Comparison of ENCODE assay signal across 13 mouse cellular contexts in genomic region chr8:79059361-79059760, GRCm38 (mm10). TPM values are rescaled to one million over a fixed set of nuclear protein-coding genes. Genes with fewer than 3 reads are reported as not detected.
DNase-seq lines count a peak whose midpoint lies in the region; ATAC-seq and TF ChIP-seq lines count a peak whose summit lies in the region.
"Had no signal": no experiment of that assay in that cellular context is flagged by ENCODE, and none has a peak within 500 bp of the region (broad histone marks: within the 10 kb centered on the region; RNA-seq: fewer than 3 reads in every experiment).

No protein-coding gene starts in this region.

- dilution Hi-C loops in CH12.LX (cut with MboI; ENCODE audit: extremely low pct_ligation_motif_present, extremely low pct_unique_long_range_greater_than_20kb, low sequenced_read_pairs) = no loop called here

- H3K9me3 ChIP-seq in CH12.LX (replicated peaks; ENCODE audit: low read length) = no peaks in the 10 kb centered on the region
- H3K9me3 ChIP-seq: hindbrain, embryonic 12.5 days; midbrain, embryonic 13.5 days had no signal

- TF ChIP-seq RAD21 in CH12.LX (IDR thresholded peaks at IDR 0.05; ENCODE audit: low read depth, low read length) = no peak; the same call in 1 of the 2 replicates

- peak; percentile 26 for DNase-seq in kidney, adult 2 months
- no peak for DNase-seq in kidney, postnatal 4 days
- DNase-seq in CH12.LX (ENCODE audit: extremely low read depth) = peak; percentile 20
- no peak for DNase-seq in gastrocnemius, postnatal 10 days
- DNase-seq: cerebellum, adult 2 months had no signal

- no peak for TF ChIP-seq EP300 in CH12.LX (IDR thresholded peaks at IDR 0.05; ENCODE audit: low read length)

- TF ChIP-seq CTCF in kidney, adult 2 months (conservative IDR thresholded peaks at IDR 0.05; ENCODE audit: insufficient read depth, insufficient read length, low read depth, low read length) = no peak
- 0 out of 4 replicates have a peak, but pooled peaks of 1 of the 2 experiments have one; percentile 3 for TF ChIP-seq CTCF in CH12.LX (conservative IDR thresholded peaks at IDR 0.05 in 1 of 2, IDR thresholded peaks at IDR 0.05 in 1 of 2; ENCODE audit: low read depth in 2 of 2, low read length in 2 of 2)

- 61% methylated on average over 4 of the region's 4 CpGs for WGBS in kidney, adult 2 months

- H3K79me2 ChIP-seq in CH12.LX (replicated peaks; ENCODE audit: control insufficient read depth, extremely low read depth, insufficient read depth, poor library complexity, severe bottlenecking) = peaks cover 41% of the 10 kb centered on the region

- in situ Hi-C loops in CH12.LX (cut with MboI; ENCODE audit: low pct_ligation_motif_present, low pct_unique_long_range_greater_than_20kb, low sequenced_read_pairs) = no loop called here

- TF ChIP-seq POLR2A in kidney, adult 2 months (IDR thresholded peaks at IDR 0.05; ENCODE audit: low read depth, low read length) = no peak
- no peak for TF ChIP-seq POLR2A in CH12.LX (IDR thresholded peaks at IDR 0.05; ENCODE audit: low read depth, low read length)

- H3K27me3 ChIP-seq in kidney, adult 2 months (replicated peaks; ENCODE audit: control insufficient read depth, insufficient read depth, low read length) = no peaks in the 10 kb centered on the region
- no peaks in the 10 kb centered on the region for H3K27me3 ChIP-seq in CH12.LX (replicated peaks)
- H3K27me3 ChIP-seq: hindbrain, embryonic 12.5 days; midbrain, embryonic 13.5 days; Patski had no signal

- H3K27ac ChIP-seq in kidney, adult 2 months (ENCODE audit: insufficient read depth, low read depth, low read length) = no peak overlapping the region
- no peak overlapping the region for H3K27ac ChIP-seq in CH12.LX (ENCODE audit: insufficient read depth, low read depth)
- H3K27ac ChIP-seq: hindbrain, embryonic 12.5 days; left cerebral cortex, adult 2 months; midbrain, embryonic 13.5 days had no signal

- no peak overlapping the region for H3K9ac ChIP-seq in CH12.LX (ENCODE audit: insufficient read depth, low read depth)
- H3K9ac ChIP-seq: hindbrain, embryonic 12.5 days; midbrain, embryonic 13.5 days had no signal

- H3K4me3 ChIP-seq in kidney, adult 2 months (ENCODE audit: insufficient read depth, low read depth, low read length) = no peak overlapping the region
- H3K4me3 ChIP-seq in CH12.LX (replicated peaks in 1 of 3; ENCODE audit: low read depth in 2 of 3, low read length in 2 of 3, poor library complexity in 1 of 3) = no peak overlapping the region
- H3K4me3 ChIP-seq: hindbrain, embryonic 12.5 days; left cerebral cortex, adult 2 months; midbrain, embryonic 13.5 days had no signal

- ATAC-seq in common myeloid progenitor, adult 5-6 weeks (replicated peaks; ENCODE audit: low read depth, poor library complexity, severe bottlenecking) = peak; percentile 47; the same call in 1 of the 2 replicates
- 0 out of 2 replicates have a peak, but pooled peaks have one; percentile 21 for ATAC-seq in neutrophil, adult 5-6 weeks (ENCODE audit: extremely low read depth, insufficient number of reproducible peaks, low FRiP score, poor library complexity, severe bottlenecking)
- ATAC-seq in inflammation-experienced regulatory T-cells, adult 6 months = no peak
- ATAC-seq: intestine, postnatal 0 days; midbrain, embryonic 13.5 days; Patski had no signal

- no peaks in the 10 kb centered on the region for H3K36me3 ChIP-seq in kidney, adult 2 months (ENCODE audit: control insufficient read depth, insufficient read depth, low read length)
- H3K36me3 ChIP-seq in CH12.LX (replicated peaks in 1 of 2; ENCODE audit: control insufficient read depth in 1 of 2, insufficient read depth in 1 of 2, low read length in 1 of 2) = peaks cover 41 to 85% of the 10 kb centered on the region in 2 experiments

- no peaks in the 10 kb centered on the region for H3K4me1 ChIP-seq in kidney, adult 2 months (ENCODE audit: control insufficient read depth, insufficient read depth, low read length)
- H3K4me1 ChIP-seq in CH12.LX (ENCODE audit: control insufficient read depth in 1 of 2, insufficient read depth in 2 of 2) = peaks cover 2 to 26% of the 10 kb centered on the region in 2 experiments; a peak in 3 of 4 replicates

- no peak overlapping the region for H3K4me2 ChIP-seq in CH12.LX (ENCODE audit: insufficient read depth, low read depth, poor library complexity, severe bottlenecking)
- H3K4me2 ChIP-seq: hindbrain, embryonic 12.5 days; midbrain, embryonic 13.5 days had no signal

TF ChIP-seq in CH12.LX, 34 proteins besides CTCF, POLR2A, EP300 and RAD21:
- TF ChIP-seq ZKSCAN1 (IDR thresholded peaks at IDR 0.05; ENCODE audit: borderline replicate concordance, low read depth, low read length) = no peak
- TF ChIP-seq TBP (conservative IDR thresholded peaks at IDR 0.05; ENCODE audit: low read depth, low read length) = no peak
- TF ChIP-seq BHLHE40 (IDR thresholded peaks at IDR 0.05; ENCODE audit: low read depth, low read length) = peak; percentile 34
- TF ChIP-seq MAFK (IDR thresholded peaks at IDR 0.05; ENCODE audit: insufficient replicate concordance, low read length) = no peak
- TF ChIP-seq JUN (IDR thresholded peaks at IDR 0.05; ENCODE audit: insufficient read depth, low read depth, low read length) = no peak
TF ChIP-seq in CH12.LX: peak in this region for 1.

RNA-seq across cellular contexts. Expression of gene Zfp827, which starts 31.1 kb away (rescaled TPM):
- 9.6 and 11.4 TPM in 2 replicates for polyA plus RNA-seq in kidney, adult 2 months (2012; rRNA removed)
- total RNA-seq in CH12.LX (2012; rRNA removed) (6.8 and 7.8 TPM in 2 replicates), CH12.LX (2014; rRNA removed) (4.3 and 4.5 TPM in 2 replicates)
- 9.0 and 11.1 TPM in 2 replicates for polyA plus RNA-seq in CH12.LX (2012; ENCODE audit: insufficient read length, low read depth)
- 0.78 and 2.3 TPM in 2 replicates for total RNA-seq in common myeloid progenitor, adult 5-6 weeks (2017)
- total RNA-seq in neutrophil, adult 5-6 weeks (2017) = 3.8 and 4.1 TPM in 2 replicates
- 1 to 10 TPM; 2.0 to 7.7 (median 6.2) TPM for polyA plus RNA-seq in inflammation-experienced regulatory T-cells, adult 6 months (2017; shearing (Covaris generic))
- 10 to 100 TPM; 10.2 to 14.8 TPM for total RNA-seq in gastrocnemius, postnatal 10 days (2021)

Comparison
In these comparisons a context has a peak if more than half of its experiments do, and no peak if none do; other contexts are left out.
1. DNase-seq: peak in kidney, adult 2 months (single experiment) and CH12.LX (single experiment); none in kidney, postnatal 4 days (0 of 2) and gastrocnemius, postnatal 10 days (single experiment).